Mouse (Mus musculus) erythroblast, embryonic 14.5 days (primary cell): ENCODE measurements around the gene Tuba1a. TPM values are rescaled to one million over a fixed set of nuclear protein-coding genes. Genes with fewer than 3 reads are reported as not detected.
A peak's percentile ranks its signal among the peaks of the same experiment; 100 is the strongest.
"Not testable (repeated sequence)": the region's sequence is repeated elsewhere in the genome, so short reads cannot be mapped to it uniquely, and the experiment has no call there.

Source experiments
- H3K27me3 ChIP-seq: 2 replicates; pipeline ENCODE4 v1.6.1; 2012; ENCODE audit warnings: inconsistent platforms; ENCODE audit not compliant: control insufficient read depth
- H3K36me3 ChIP-seq: 2 replicates; pipeline ENCODE4 v1.6.1; 2012; ENCODE audit warnings: mild to moderate bottlenecking, inconsistent platforms; ENCODE audit not compliant: control insufficient read depth
- H3K4me1 ChIP-seq: 2 replicates; pipeline ENCODE4 v1.6.1; 2012; ENCODE audit warnings: inconsistent platforms; ENCODE audit not compliant: control insufficient read depth
- H3K4me3 ChIP-seq: replicated peaks from 2 replicates; pipeline ENCODE3; 2012; ENCODE audit warnings: moderate library complexity, mild to moderate bottlenecking, inconsistent platforms
- H3K9me3 ChIP-seq: 2 replicates; pipeline ENCODE4 v1.6.1; 2012; ENCODE audit warnings: low read length, inconsistent platforms, mixed read lengths; ENCODE audit not compliant: control insufficient read depth
- GATA1 ChIP-seq: IDR thresholded peaks from 2 replicates; pipeline ENCODE4 v1.6.1; 2012; ENCODE audit warnings: low read length, inconsistent platforms, mixed read lengths
- TAL1 ChIP-seq: IDR thresholded peaks from 3 replicates; pipeline ENCODE4 v1.6.1; 2012; ENCODE audit warnings: low read length, inconsistent platforms, mixed read lengths
- polyA plus RNA-seq: library from polyadenylated mRNA; stranded (reverse); fragments of >175 nt; gene quantifications from 2 replicates; pipeline ENCODE4 v1.2.3, GENCODE M21; 2012

The Tuba1a gene
- polyA plus RNA-seq, 1 experiment = 4.0 TPM

DNA sequence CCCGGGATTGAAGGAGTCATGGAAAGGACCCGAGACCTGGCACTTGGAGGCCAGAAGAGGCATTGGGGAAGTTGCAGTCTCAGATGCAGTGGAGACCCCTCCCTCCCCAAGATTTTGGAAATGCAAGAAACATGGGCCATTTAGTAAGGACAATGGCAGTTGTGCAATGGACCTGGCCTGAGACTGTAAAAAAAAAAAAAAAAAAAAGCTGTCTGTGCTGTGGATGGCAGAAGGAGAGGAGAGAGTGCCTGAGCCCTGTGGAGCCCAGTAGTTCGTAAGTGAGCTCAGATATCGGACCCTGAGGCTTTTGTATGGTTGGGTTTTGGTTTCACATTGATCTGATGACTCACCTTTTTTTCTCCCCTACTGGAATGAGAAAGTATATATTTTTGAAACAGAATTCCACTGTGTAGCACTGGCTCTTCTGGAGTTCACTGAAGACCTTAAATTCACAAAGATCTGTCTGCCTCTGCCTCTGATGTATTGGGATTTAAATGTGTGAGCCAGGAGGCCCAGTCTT lies 5.5 kb upstream of the Tuba1a start:
- H3K4me3 ChIP-seq = no peak overlapping the region
- TF ChIP-seq GATA1 = no peak
- no peak for TF ChIP-seq TAL1
- peaks cover 9% of the 10 kb centered on the region for H3K4me1 ChIP-seq
- no peaks in the 10 kb centered on the region for H3K36me3 ChIP-seq
- H3K9me3 ChIP-seq = no peaks in the 10 kb centered on the region
- H3K27me3 ChIP-seq = peaks cover 22% of the 10 kb centered on the region

DNA sequence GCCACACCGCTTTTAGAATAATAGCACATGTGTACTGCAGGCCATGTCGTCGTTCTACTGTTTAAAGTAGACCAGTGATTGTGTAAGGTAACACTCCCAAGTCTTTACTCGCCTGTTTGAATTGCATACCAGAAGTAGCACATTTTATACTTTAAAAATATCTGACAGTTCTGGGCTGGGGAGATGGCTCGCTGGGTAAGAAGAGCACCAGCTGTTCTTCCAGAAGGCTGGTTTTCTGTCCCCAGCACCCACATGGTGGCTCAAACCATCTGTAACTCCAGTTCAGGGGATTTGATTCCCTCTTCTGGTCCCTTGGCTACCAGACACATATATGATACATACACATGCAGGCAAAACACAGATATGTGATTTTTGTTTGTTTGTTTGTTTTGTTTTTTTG lies 4.0 kb upstream of the Tuba1a start:
- no peak for TF ChIP-seq TAL1
- TF ChIP-seq GATA1 = no peak
- H3K4me3 ChIP-seq = no peak overlapping the region
- no peaks in the 10 kb centered on the region for H3K36me3 ChIP-seq
- peaks cover 37% of the 10 kb centered on the region for H3K27me3 ChIP-seq
- no peaks in the 10 kb centered on the region for H3K9me3 ChIP-seq
- peaks cover 21% of the 10 kb centered on the region for H3K4me1 ChIP-seq

GRCm38 (mm10) chr15:98956000-98956399 lies 2.5 kb upstream of the Tuba1a start:
- peaks cover 2% of the 10 kb centered on the region; the same call in 1 of the 2 replicates for H3K36me3 ChIP-seq
- H3K4me1 ChIP-seq = peaks cover 25% of the 10 kb centered on the region

DNA sequence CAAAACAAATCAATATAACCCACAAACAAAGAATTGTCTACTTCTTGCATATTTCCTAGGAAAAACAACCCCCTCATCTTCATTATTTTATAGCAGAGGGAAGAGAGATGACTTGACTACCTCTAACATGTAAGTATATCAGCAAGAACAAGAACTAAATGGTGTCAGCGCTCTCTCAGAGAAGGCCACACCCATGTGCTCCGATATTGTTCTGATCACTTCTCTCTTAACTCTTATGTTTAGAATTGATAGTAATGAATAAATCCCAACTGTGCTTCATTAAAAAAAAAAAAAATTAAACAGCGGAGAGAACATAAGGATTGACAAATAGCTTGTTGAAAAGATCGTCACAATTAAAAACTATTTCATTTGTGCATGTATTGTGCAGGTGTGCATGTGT lies 1.8 kb upstream of the Tuba1a start:
- H3K9me3 ChIP-seq = no peaks in the 10 kb centered on the region
- H3K36me3 ChIP-seq = peaks cover 2% of the 10 kb centered on the region; the same call in 1 of the 2 replicates
- H3K4me1 ChIP-seq = peaks cover 25% of the 10 kb centered on the region
- TF ChIP-seq GATA1 (no peak), TAL1 (no peak)
- peaks cover 41% of the 10 kb centered on the region for H3K27me3 ChIP-seq
- no peak overlapping the region for H3K4me3 ChIP-seq

More at GRCm38 (mm10) chr15:98956000-98956399, 2.5 kb upstream of the Tuba1a start:
- TF ChIP-seq TAL1 (no peak), GATA1 (no peak)
- no peak overlapping the region for H3K4me3 ChIP-seq
- no peaks in the 10 kb centered on the region for H3K9me3 ChIP-seq
- H3K27me3 ChIP-seq = peaks cover 41% of the 10 kb centered on the region

- Histone ChIP-seq H3K27me3 (peaks cover 41% of the 10 kb centered on the region), H3K36me3 (peaks cover 2% of the 10 kb centered on the region; the same call in 1 of the 2 replicates), H3K4me3 (no peak overlapping the region), H3K4me1 (peaks cover 22% of the 10 kb centered on the region), H3K9me3 (no peaks in the 10 kb centered on the region)
- TF ChIP-seq TAL1 = no peak
- TF ChIP-seq GATA1 = no peak
Observed at GRCm38 (mm10) chr15:98954425-98955253, 1.1 kb upstream of the Tuba1a start.

- no peaks in the 10 kb centered on the region for H3K9me3 ChIP-seq
- H3K36me3 ChIP-seq = peaks cover 2% of the 10 kb centered on the region; the same call in 1 of the 2 replicates
- peaks cover 19% of the 10 kb centered on the region for H3K4me1 ChIP-seq
- peaks cover 41% of the 10 kb centered on the region for H3K27me3 ChIP-seq
- TF ChIP-seq TAL1 (no peak), GATA1 (no peak)
- H3K4me3 ChIP-seq = peak overlapping the region; percentile 71
Observed at GRCm38 (mm10) chr15:98952751-98953400, 627 bp downstream of the Tuba1a start.

- Histone ChIP-seq H3K9me3 (no peaks in the 10 kb centered on the region), H3K4me3 (no peak overlapping the region), H3K27me3 (peaks cover 41% of the 10 kb centered on the region), H3K36me3 (peaks cover 2% of the 10 kb centered on the region; the same call in 1 of the 2 replicates), H3K4me1 (peaks cover 19% of the 10 kb centered on the region)
- TF ChIP-seq GATA1 (no peak), TAL1 (no peak)
Observed at GRCm38 (mm10) chr15:98952063-98952455, 1.4 kb downstream of the Tuba1a start.

DNA sequence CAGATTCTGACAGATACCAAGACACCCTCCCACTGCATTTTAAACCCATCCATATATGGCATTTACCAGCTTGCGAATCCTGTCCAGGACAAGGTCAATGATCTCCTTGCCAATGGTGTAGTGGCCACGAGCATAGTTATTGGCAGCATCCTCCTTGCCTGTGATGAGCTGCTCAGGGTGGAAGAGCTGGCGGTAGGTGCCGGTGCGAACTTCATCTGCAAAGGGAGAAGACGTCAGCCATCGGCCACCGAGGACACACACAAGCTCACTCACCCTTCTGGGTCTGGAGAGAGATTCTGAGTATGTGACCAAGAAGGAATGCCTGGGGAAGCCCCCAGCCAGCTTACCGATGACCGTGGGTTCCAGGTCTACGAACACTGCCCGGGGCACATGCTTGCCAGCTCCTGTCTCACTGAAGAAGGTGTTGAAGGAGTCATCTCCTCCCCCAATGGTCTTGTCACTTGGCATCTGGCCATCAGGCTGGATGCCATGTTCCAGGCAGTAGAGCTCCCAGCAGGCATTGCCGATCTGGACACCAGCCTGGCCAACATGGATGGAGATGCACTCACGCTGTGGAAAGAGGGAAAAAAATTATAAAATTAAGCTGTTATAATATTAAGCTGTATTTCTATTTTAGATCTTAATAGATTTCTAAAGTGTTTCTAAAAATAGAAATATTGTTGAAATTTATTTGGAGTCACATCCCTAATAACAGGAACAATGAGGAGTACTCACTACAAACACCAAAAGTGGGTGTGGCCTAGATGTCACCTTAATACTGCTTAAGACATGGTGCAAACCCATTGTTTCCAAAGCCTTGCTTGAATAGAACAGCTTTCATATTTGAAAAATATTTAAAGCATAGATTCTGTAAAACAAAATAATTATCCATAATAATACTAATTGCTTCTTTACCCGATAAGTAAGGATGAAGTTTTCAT lies 2.1 kb downstream of the Tuba1a start:
- peaks cover 40% of the 10 kb centered on the region for H3K27me3 ChIP-seq
- H3K9me3 ChIP-seq, H3K36me3 ChIP-seq, H3K4me3 ChIP-seq: not testable (repeated sequence)
- peaks cover 19% of the 10 kb centered on the region for H3K4me1 ChIP-seq

GRCm38 (mm10) chr15:98949607-98949892 lies 4.0 kb downstream of the Tuba1a start:
- peaks cover 2% of the 10 kb centered on the region; the same call in 1 of the 2 replicates for H3K9me3 ChIP-seq
- H3K27me3 ChIP-seq = peaks cover 26% of the 10 kb centered on the region
- H3K4me3 ChIP-seq = no peak overlapping the region
- H3K36me3 ChIP-seq = peaks cover 2% of the 10 kb centered on the region; the same call in 1 of the 2 replicates
- H3K4me1 ChIP-seq = peaks cover 16% of the 10 kb centered on the region
- TF ChIP-seq TAL1 (no peak), GATA1 (no peak)
